In genomic region chr11:117326867-117327600, GRCm38 (mm10) we compare ENCODE assay signal across 9 mouse cellular contexts.
DNase-seq lines count a peak whose midpoint lies in the region; ATAC-seq lines count a peak whose summit lies in the region.
"Had no signal": no experiment of that assay in that cellular context is flagged by ENCODE, and none has a peak within 500 bp of the region (broad histone marks: within the 10 kb centered on the region; RNA-seq: fewer than 3 reads in every experiment).

No protein-coding gene starts in this region.

- ATAC-seq in kidney, embryonic 15.5 days (replicated peaks; ENCODE audit: low FRiP score): no peak
- peak; percentile 28 for ATAC-seq in activated CD4-positive, CD25-positive, alpha-beta regulatory T cell, adult 4 months
- ATAC-seq in kidney, embryonic 16.5 days (ENCODE audit: low FRiP score, low TSS enrichment): no peak

- H3K27ac ChIP-seq in kidney, embryonic 15.5 days: peak overlapping the region; percentile 48; the same call in 1 of the 2 replicates
- H3K27ac ChIP-seq in kidney, embryonic 16.5 days (ENCODE audit: low read length): no peak overlapping the region

- H3K4me2 ChIP-seq in kidney, embryonic 15.5 days: no peak overlapping the region
- no peak overlapping the region for H3K4me2 ChIP-seq in kidney, embryonic 16.5 days (replicated peaks; ENCODE audit: low read depth, low read length)
- H3K4me2 ChIP-seq: limb, embryonic 15.5 days had no signal

- no peaks in the 10 kb centered on the region for H3K27me3 ChIP-seq in kidney, embryonic 15.5 days
- H3K27me3 ChIP-seq in kidney, embryonic 16.5 days (ENCODE audit: insufficient read depth, low read length): no peaks in the 10 kb centered on the region
- H3K27me3 ChIP-seq: limb, embryonic 15.5 days had no signal

- H3K36me3 ChIP-seq in kidney, embryonic 15.5 days: no peaks in the 10 kb centered on the region
- no peaks in the 10 kb centered on the region for H3K36me3 ChIP-seq in kidney, embryonic 16.5 days (ENCODE audit: insufficient read depth, low read length)
- H3K36me3 ChIP-seq: limb, embryonic 15.5 days had no signal

- DNase-seq in kidney, postnatal 14 days: no peak
- peak; percentile 85 for DNase-seq in CD4-positive, CD25-positive, alpha-beta regulatory T cell, adult 2 months (ENCODE audit: low read depth, low spot score)
- peak; percentile 54 to 92 for DNase-seq in left cerebral cortex, postnatal 14 days (ENCODE audit: low spot score in 2 of 2)
- DNase-seq in thymus, postnatal 36 days: peak; percentile 73 to 77
- DNase-seq in adrenal gland, adult 18-20 months (ENCODE audit: low spot score in 2 of 2): no peak

- intact Hi-C loops in left cerebral cortex, postnatal 14 days (cut with DNase I): no loop called here

- no peaks in the 10 kb centered on the region for H3K9me3 ChIP-seq in kidney, embryonic 15.5 days (replicated peaks)
- no peaks in the 10 kb centered on the region for H3K9me3 ChIP-seq in kidney, embryonic 16.5 days (ENCODE audit: low read length)
- H3K9me3 ChIP-seq: limb, embryonic 15.5 days had no signal

- WGBS in kidney, embryonic 15.5 days: 62% methylated on average over 16 of the region's 16 CpGs
- 57% methylated on average over 16 of the region's 16 CpGs for WGBS in kidney, embryonic 16.5 days

- no peak overlapping the region for H3K4me3 ChIP-seq in kidney, embryonic 15.5 days (replicated peaks)
- no peak overlapping the region for H3K4me3 ChIP-seq in kidney, embryonic 16.5 days (ENCODE audit: low read length)
- H3K4me3 ChIP-seq: limb, embryonic 15.5 days had no signal

- no peak overlapping the region for H3K9ac ChIP-seq in kidney, embryonic 15.5 days
- H3K9ac ChIP-seq in kidney, embryonic 16.5 days (replicated peaks; ENCODE audit: low read length): no peak overlapping the region
- H3K9ac ChIP-seq: limb, embryonic 15.5 days had no signal

- peaks cover 89% of the 10 kb centered on the region for H3K4me1 ChIP-seq in kidney, embryonic 15.5 days
- peaks cover 70% of the 10 kb centered on the region for H3K4me1 ChIP-seq in kidney, embryonic 16.5 days (ENCODE audit: insufficient read depth, low read length)

Comparison
In these comparisons a context has a peak if more than half of its experiments do, and no peak if none do; other contexts are left out.
1. DNase-seq: peak in CD4-positive, CD25-positive, alpha-beta regulatory T cell, adult 2 months (single experiment), left cerebral cortex, postnatal 14 days (2 of 2) and thymus, postnatal 36 days (2 of 2); none in kidney, postnatal 14 days (single experiment) and adrenal gland, adult 18-20 months (0 of 2).